Mouse (Mus musculus) cerebellum, adult (tissue): ENCODE data around the gene Tox3.

Experiments
- ATAC-seq: cut with Nextera tagmentation; 2 replicates; pipeline ENCODE4 v1.9.2; 2017; ENCODE audit warnings: mild to moderate bottlenecking, moderate library complexity, mixed read lengths; ENCODE audit not compliant: insufficient number of reproducible peaks, low FRiP score, low TSS enrichment

Tox3 gene

GRCm38 (mm10) chr8:90348178-90348925, at the start of gene Tox3:
TSS of gene Tox3 (minus strand) at chr8:90348343.
- ATAC-seq: 0 out of 2 replicates have a peak, but pooled peaks have one; percentile 24

GRCm38 (mm10) chr8:90392643-90393042, 44.5 kb upstream of the Tox3 start:
- ATAC-seq: no peak

GRCm38 (mm10) chr8:90391483-90392074, 43.4 kb upstream of the Tox3 start:
- ATAC-seq: no peak

GRCm38 (mm10) chr8:90390827-90391226, 42.7 kb upstream of the Tox3 start:
- no peak for ATAC-seq

GRCm38 (mm10) chr8:90379064-90379463, 30.9 kb upstream of the Tox3 start:
- ATAC-seq: no peak

- no peak for ATAC-seq
These were observed 29.9 kb upstream of the Tox3 start for GRCm38 (mm10) chr8:90378036-90378435.

- peak; percentile 69 for ATAC-seq
These were observed 23.6 kb upstream of the Tox3 start for GRCm38 (mm10) chr8:90371611-90372222.

GRCm38 (mm10) chr8:90369876-90370275, 21.7 kb upstream of the Tox3 start:
- no peak for ATAC-seq

GRCm38 (mm10) chr8:90356729-90357128, 8.6 kb upstream of the Tox3 start:
- ATAC-seq: no peak

GRCm38 (mm10) chr8:90354782-90355181, 6.6 kb upstream of the Tox3 start:
- no peak for ATAC-seq

GRCm38 (mm10) chr8:90353960-90354540, 5.9 kb upstream of the Tox3 start:
- ATAC-seq: no peak

- ATAC-seq: no peak
These were observed 5.4 kb upstream of the Tox3 start for GRCm38 (mm10) chr8:90353499-90353898.

GRCm38 (mm10) chr8:90352991-90353390, 4.8 kb upstream of the Tox3 start:
- ATAC-seq: no peak

- ATAC-seq: no peak
These were observed 1.8 kb upstream of the Tox3 start for GRCm38 (mm10) chr8:90349709-90350562.

- no peak for ATAC-seq
These were observed 962 bp upstream of the Tox3 start for GRCm38 (mm10) chr8:90348926-90349683.

GRCm38 (mm10) chr8:90347581-90348177, 464 bp downstream of the Tox3 start:
- no peak for ATAC-seq

GRCm38 (mm10) chr8:90346880-90347535, 1.1 kb downstream of the Tox3 start:
- ATAC-seq: no peak

GRCm38 (mm10) chr8:90346138-90346879, 1.8 kb downstream of the Tox3 start:
- no peak for ATAC-seq
